Mouse (Mus musculus): ENCODE measurements around the gene Ncapd3.

Ncapd3 gene

GRCm38 (mm10) chr9:27122963-27123362 lies 93.0 kb downstream of the Ncapd3 start:
- no peak for DNase-seq (ENCODE audit: low spot score)

DNA sequence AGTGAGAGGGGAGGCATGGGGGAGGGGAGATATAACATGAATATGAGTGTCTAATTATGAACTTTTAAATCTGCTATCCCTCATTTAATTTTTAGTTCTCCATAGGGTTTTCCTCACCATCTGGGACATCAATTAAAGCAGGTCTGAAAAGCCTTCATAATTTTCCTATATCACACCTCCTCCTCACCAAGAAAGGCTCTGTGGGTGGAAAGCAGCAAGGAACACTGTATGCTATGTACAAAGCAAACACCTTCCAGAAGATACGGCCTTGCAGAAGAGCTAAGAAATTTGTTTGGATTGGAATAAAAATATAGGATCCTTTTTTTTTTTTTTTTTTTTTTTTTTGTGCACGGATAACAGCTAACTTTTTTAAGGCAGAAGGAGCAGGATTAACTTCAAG lies 94.0 kb downstream of the Ncapd3 start:
- DNase-seq (ENCODE audit: low spot score) = no peak

DNA sequence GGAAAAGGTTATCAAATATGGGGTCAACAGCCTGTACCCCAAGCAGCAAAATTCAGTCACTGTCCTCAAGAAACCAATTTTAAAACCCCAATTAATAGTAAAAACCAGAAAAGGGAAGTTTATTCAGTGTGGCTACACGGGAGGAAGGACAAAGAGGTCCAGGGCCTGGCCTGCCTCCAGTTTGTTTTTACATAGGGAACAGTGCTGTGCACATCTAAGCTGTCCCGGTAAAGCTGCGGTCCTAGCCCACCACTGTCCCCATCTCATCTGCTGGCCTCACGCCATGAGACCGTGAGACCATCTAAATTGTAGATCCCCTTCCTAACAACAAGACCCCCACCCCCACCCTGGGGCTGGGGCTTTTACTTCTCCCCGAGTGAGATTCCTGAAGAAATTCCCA lies 95.5 kb downstream of the Ncapd3 start:
- DNase-seq (ENCODE audit: low spot score) = no peak

DNA sequence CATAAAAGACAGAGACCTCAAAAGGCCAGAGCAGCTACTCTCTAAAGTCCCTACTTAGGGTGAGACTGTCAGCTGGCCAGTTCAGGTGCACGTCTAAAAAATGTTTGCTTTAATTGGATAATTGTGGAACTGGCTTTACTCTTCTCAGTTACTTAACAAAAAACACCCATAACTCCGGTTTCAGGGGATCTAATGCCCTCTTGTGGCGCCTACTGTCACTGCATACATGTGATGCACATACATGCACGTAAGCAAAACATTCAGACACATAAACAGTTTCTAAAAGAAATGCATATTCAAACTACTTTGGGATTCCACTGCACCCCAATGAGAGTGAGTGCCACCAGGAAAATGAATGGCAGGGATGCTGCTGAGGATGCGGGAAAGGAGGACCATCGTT lies 96.6 kb downstream of the Ncapd3 start:
- no peak for DNase-seq (ENCODE audit: low spot score)

- no peak for DNase-seq (ENCODE audit: low spot score)
Observed at GRCm38 (mm10) chr9:27128629-27129028, 98.7 kb downstream of the Ncapd3 start.

- no peak for DNase-seq (ENCODE audit: low spot score)
Observed at GRCm38 (mm10) chr9:27134410-27134809, 104.4 kb downstream of the Ncapd3 start.

DNA sequence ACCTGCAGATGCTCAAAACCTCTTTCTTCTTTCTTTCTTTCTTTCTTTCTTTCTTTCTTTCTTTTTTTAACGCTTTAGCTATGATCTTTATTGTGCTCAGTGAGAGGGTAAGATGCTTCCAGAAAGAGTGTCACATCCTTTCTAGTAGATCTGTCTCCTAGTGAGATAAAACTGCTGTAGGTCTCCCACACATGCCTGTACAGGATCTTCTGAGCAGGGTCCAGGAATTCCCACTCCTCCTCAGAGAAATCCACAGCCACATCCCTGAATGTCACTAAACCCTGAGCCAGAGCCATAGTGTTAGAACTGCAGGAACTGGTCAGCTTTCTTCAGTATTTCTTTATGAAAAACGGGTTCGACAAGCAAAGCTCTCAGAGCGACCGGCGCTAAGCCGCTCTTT lies 105.4 kb downstream of the Ncapd3 start:
- no peak for DNase-seq (ENCODE audit: low spot score)

- DNase-seq (ENCODE audit: low spot score) = no peak
Observed at GRCm38 (mm10) chr9:27136651-27137050, 106.7 kb downstream of the Ncapd3 start.

DNA sequence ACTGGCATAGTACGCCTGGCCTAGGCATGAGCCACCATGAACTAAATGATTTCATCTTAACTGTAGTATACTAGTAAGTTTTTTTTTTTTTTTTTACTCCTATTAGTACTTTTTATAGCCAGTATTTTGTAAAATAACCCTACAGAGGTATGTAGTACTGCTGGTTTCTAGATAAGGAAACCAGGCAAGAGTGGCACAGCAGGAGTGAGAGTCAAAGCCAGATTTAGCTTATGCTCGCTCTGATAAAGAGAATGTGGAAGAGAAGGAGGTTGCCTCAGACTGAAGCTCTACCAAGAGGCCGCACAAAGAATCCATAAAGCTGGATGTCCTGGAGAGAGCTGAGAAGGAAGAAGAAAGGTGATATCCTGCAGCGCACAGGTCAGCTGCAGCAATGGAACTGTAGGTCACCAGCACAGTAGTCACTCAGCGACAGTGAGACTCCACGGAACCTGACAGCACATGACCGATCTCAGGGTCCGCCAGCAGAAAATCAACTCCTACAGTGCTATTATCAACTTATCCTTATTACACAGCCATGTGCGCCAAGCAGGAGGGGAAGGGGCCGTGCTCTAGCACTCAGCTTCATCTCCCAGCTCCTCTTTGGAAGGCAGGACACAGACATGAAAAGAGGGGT lies 110.6 kb downstream of the Ncapd3 start:
- DNase-seq (ENCODE audit: low spot score) = no peak

- no peak for DNase-seq (ENCODE audit: low spot score)
Observed at GRCm38 (mm10) chr9:27144271-27144840, 114.4 kb downstream of the Ncapd3 start.
